Mouse (Mus musculus): ENCODE results near the gene Pdlim1.
A peak's percentile ranks its signal among the peaks of the same experiment; 100 is the strongest.

Gene Pdlim1

DNA sequence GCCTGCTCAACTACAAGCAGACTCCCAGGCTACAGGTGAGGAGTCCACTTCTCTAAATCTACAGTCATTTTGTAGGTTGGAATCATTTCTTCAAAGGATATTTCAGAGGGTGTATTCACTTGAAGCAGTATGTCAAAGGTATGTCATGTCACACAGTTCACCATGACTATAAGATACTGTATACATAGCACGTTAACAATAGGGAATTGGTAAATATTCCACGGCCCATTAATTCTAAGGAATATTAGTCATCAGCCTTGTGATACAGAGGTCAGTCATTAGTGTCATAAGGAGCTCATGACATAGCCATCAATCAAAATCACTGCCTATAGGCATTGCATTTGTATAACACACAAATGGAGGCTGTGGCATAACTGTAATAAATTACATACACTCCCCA lies 13.1 kb upstream of the Pdlim1 start:
- DNase-seq (ENCODE audit: low spot score), result no peak

GRCm38 (mm10) chr19:40283415-40283814 lies 11.8 kb upstream of the Pdlim1 start:
- DNase-seq (ENCODE audit: low spot score), result no peak

- no peak for DNase-seq (ENCODE audit: low spot score)
Observed at GRCm38 (mm10) chr19:40278372-40279023, 6.9 kb upstream of the Pdlim1 start.

- no peak for DNase-seq (ENCODE audit: low spot score)
Observed at GRCm38 (mm10) chr19:40277494-40277893, 5.9 kb upstream of the Pdlim1 start.

GRCm38 (mm10) chr19:40275401-40276188 lies 4.0 kb upstream of the Pdlim1 start:
- DNase-seq (ENCODE audit: low spot score), result no peak

GRCm38 (mm10) chr19:40272674-40273073 lies 1.0 kb upstream of the Pdlim1 start:
- no peak for DNase-seq (ENCODE audit: low spot score)

- peak; percentile 48 for DNase-seq (ENCODE audit: low spot score)
Observed at GRCm38 (mm10) chr19:40270351-40271307, 1.0 kb downstream of the Pdlim1 start.

DNA sequence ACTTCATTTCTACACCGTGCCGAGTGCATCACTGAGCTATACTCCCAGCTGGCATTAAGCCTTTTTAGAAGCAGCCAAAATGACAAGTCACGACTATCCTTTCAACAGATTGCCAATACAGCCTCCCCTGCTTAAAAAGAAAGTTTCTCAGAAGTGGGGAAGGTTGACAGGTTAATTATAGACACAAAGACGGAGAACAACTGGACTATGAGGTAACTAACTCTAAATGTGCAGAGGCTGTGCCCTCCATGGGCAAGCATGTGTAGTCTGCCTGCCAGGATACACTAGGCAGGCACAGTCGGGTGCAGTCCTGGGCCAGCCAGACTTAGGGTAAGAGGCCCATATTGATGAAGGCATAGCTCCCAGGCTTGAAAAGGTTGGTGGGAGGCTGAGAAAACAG lies 2.1 kb downstream of the Pdlim1 start:
- DNase-seq (ENCODE audit: low spot score), result no peak

DNA sequence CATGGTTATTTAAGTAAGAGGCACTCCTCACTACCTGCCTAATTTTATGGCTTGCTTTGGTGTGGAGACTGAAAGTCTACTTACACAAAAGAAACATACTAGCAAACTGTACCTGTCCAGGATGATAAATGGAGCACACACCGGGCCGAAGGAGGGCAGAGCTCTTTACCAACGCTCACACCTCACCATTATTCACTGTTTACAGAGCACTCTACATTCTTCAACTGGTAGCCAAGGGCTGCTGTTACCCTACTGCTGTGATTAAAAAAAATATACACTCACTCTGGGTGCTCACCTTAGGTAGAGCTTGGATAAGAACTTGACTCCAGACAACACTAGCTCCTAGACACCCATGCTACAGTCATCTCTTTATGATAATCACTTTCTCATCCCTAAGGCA lies 3.1 kb downstream of the Pdlim1 start:
- no peak for DNase-seq (ENCODE audit: low spot score)

- no peak for DNase-seq (ENCODE audit: low spot score)
Observed at GRCm38 (mm10) chr19:40267380-40267779, 4.3 kb downstream of the Pdlim1 start.

- no peak for DNase-seq (ENCODE audit: low spot score)
Observed at GRCm38 (mm10) chr19:40259485-40259884, 12.2 kb downstream of the Pdlim1 start.

GRCm38 (mm10) chr19:40257396-40257795 lies 14.2 kb downstream of the Pdlim1 start:
- DNase-seq (ENCODE audit: low spot score), result no peak

GRCm38 (mm10) chr19:40256376-40257050 lies 15.1 kb downstream of the Pdlim1 start:
- DNase-seq (ENCODE audit: low spot score), result peak; percentile 45

DNA sequence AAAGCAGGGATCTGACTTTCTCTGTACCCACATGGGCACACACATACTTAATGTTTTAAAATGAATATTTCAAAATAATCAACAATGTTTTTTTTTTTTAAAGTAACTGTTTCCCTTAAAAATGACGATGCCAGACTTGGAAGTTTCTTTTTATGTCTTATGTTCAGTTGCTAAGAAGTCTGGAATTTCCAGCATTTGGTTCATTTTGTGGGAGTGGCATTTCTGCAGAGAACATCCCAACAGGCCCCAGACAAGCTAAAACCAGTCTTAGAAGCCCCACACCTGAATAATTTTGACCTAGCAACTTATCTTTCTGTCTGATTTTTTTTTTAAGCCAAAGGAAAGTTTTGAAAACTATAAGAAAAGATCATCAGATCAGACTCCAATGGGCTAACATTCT lies 16.1 kb downstream of the Pdlim1 start:
- DNase-seq (ENCODE audit: low spot score), result no peak

DNA sequence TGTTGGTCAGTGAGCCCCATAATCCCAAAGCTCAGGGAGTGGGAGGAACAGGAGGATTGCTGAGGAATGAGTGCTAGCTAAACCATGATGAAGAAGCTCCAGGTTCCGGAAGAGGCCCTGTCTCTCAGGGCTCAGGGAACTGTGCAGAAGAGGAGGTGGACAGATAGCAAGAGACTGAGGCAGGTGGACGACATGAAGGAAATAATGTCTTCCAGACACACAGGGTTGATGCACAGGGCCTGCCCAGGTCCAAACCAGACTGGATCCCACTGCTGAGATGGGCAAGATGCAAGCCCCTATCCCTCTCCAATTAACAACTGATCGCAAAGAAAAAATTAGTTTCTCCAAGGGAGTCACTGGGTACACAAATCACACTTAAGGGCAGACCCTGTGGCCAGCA lies 16.9 kb downstream of the Pdlim1 start:
- DNase-seq (ENCODE audit: low spot score), result no peak

DNA sequence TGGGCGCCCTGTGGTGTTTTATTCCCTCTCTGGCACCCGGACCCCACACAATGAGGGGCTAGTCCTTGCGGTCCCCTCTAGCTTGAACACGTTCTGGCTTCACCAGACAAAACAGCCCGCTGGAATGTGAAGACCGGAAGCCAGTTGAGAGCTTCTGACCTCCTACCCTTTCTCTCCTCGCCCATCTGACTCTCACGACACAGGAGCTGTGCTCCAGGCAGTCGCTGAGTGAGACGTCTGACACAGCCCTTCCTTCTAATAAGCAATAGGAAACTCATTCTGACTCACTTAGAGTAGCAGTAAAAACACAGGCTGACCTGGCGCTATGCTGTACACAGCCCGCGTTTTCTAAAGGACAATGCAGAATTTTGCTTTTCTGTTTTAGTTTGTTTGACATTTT lies 17.9 kb downstream of the Pdlim1 start:
- DNase-seq (ENCODE audit: low spot score), result no peak

DNA sequence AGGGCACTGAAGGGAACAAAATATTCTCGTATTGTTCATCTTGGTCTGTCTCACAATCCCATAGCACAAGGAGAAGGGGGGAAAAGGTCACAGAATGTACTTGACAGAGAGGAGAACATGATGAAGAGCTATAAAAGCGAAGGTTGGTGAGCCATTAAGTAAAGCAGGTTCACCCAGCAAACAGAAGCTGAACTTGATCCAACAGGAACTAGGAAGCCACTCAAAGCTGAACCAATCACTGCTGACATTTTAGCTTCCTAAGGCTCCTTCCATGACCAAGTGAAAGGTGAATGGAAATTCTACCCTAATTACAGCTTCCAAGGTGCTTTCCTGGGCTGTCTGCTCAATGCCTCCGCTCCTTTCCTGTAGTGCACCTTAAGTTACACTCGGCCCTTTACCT lies 20.5 kb downstream of the Pdlim1 start:
- no peak for DNase-seq (ENCODE audit: low spot score)

GRCm38 (mm10) chr19:40249352-40249751 lies 22.3 kb downstream of the Pdlim1 start:
- DNase-seq (ENCODE audit: low spot score), result no peak

GRCm38 (mm10) chr19:40248476-40248875 lies 23.2 kb downstream of the Pdlim1 start:
- DNase-seq (ENCODE audit: low spot score), result no peak

GRCm38 (mm10) chr19:40247268-40247666 lies 24.4 kb downstream of the Pdlim1 start:
- DNase-seq (ENCODE audit: low spot score), result no peak

GRCm38 (mm10) chr19:40246646-40247267 lies 24.9 kb downstream of the Pdlim1 start:
- DNase-seq (ENCODE audit: low spot score), result no peak
